10 mouse cellular contexts compared by ENCODE assay signal in the genomic region with DNA sequence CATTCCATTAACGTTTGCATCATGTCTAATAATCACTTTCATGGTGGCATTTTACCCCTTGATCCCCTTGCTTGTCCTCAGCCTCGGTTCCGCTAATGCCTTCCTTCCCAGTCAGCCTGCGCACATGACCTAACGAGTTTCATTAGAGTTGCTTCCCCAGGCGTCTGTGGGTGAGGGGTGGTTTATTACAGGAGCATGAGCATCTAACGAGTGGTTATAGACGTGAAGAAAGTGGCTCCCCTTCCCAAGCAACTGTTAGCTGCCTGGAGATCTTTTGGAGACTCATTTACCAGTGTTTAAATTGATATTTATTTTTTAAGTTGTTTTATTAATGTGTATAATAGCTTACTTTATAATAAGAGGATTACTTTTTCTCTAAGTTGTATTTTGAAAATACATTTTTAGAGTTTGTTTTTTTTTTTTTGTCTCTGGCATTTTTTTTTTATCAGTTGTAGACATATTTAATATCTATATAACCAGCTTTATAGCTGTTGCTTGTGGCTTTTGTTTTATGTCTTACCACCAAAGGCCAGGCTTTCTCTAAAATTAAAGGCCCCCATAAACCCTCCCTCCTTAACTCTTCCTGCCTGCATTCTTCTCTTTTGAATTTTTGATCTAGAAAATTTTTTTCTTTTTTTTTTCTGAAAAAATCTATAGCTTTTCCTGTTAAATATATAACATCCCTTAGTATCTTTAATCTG.
DNase-seq lines count a peak whose midpoint lies in the region; ATAC-seq and TF ChIP-seq lines count a peak whose summit lies in the region.
"Had no signal": no experiment of that assay in that cellular context is flagged by ENCODE, and none has a peak within 500 bp of the region (broad histone marks: within the 10 kb centered on the region; RNA-seq: fewer than 3 reads in every experiment).

No protein-coding gene starts in this region.

- H3K4me3 ChIP-seq in forebrain, embryonic 12.5 days (replicated peaks), result no peak overlapping the region
- no peak overlapping the region for H3K4me3 ChIP-seq in cerebellum, adult 2 months (replicated peaks; ENCODE audit: insufficient read depth, low read depth, low read length)
- H3K4me3 ChIP-seq: left cerebral cortex, adult 2 months had no signal

- DNase-seq in spleen, adult 12 weeks (ENCODE audit: low spot score), result peak; percentile 7
- DNase-seq in spleen, postnatal 4 days (ENCODE audit: low spot score in 2 of 2), result no peak
- peak; percentile 36 for DNase-seq in liver
- DNase-seq in cerebellum, adult 11-12 months, result no peak
- no peak for DNase-seq in cerebellum, adult 2 months
- DNase-seq in urinary bladder, postnatal 10 days (ENCODE audit: low spot score), result no peak
- DNase-seq: cerebellum, adult 8-10 months; gastrocnemius, postnatal 36 days had no signal

- H3K4me1 ChIP-seq in forebrain, embryonic 12.5 days, result peaks cover 25% of the 10 kb centered on the region
- H3K4me1 ChIP-seq in cerebellum, adult 2 months (ENCODE audit: control insufficient read depth, insufficient read depth, low read length), result peaks cover 8% of the 10 kb centered on the region

- peak; percentile 66; the same call in 1 of the 2 replicates for ATAC-seq in forebrain, embryonic 12.5 days (ENCODE audit: low FRiP score)

- peak overlapping the region; percentile 17; the same call in 1 of the 2 replicates for H3K4me2 ChIP-seq in forebrain, embryonic 12.5 days

- no peaks in the 10 kb centered on the region for H3K27me3 ChIP-seq in forebrain, embryonic 12.5 days
- no peaks in the 10 kb centered on the region for H3K27me3 ChIP-seq in cerebellum, adult 2 months (ENCODE audit: control insufficient read depth, insufficient read depth, low read length)

- H3K9me3 ChIP-seq in forebrain, embryonic 12.5 days, result no peaks in the 10 kb centered on the region

- H3K9ac ChIP-seq in forebrain, embryonic 12.5 days, result no peak overlapping the region

- TF ChIP-seq POLR2A in cerebellum, adult 2 months (IDR thresholded peaks at IDR 0.05; ENCODE audit: borderline replicate concordance, insufficient read depth, low read length), result no peak

- no peak overlapping the region for H3K27ac ChIP-seq in forebrain, embryonic 12.5 days
- no peak overlapping the region for H3K27ac ChIP-seq in cerebellum, adult 2 months (ENCODE audit: insufficient read depth, low read length)
- H3K27ac ChIP-seq: left cerebral cortex, adult 2 months had no signal

- TF ChIP-seq CTCF in cerebellum, adult 2 months (IDR thresholded peaks at IDR 0.05; ENCODE audit: borderline replicate concordance, insufficient read depth, low read depth, low read length), result no peak

- H3K36me3 ChIP-seq in forebrain, embryonic 12.5 days (replicated peaks), result no peaks in the 10 kb centered on the region

- WGBS in forebrain, embryonic 12.5 days, result 18% methylated on average over 8 of the region's 8 CpGs
- WGBS in cerebellum, adult 2 months, result 58% methylated on average over 8 of the region's 8 CpGs

Comparison
In these comparisons a context has a peak if more than half of its experiments do, and no peak if none do; other contexts are left out.
1. DNase-seq: peak in spleen, adult 12 weeks (single experiment) and liver (single experiment); none in spleen, postnatal 4 days (0 of 2), cerebellum, adult 11-12 months (single experiment), cerebellum, adult 2 months (0 of 2) and urinary bladder, postnatal 10 days (single experiment).